Mouse (Mus musculus): Measurements from ENCODE around the gene Fbxw15. TPM values are rescaled to one million over a fixed set of nuclear protein-coding genes. Genes with fewer than 3 reads are reported as not detected.
"Not testable (repeated sequence)": the region's sequence is repeated elsewhere in the genome, so short reads cannot be mapped to it uniquely, and the experiment has no call there.

The Fbxw15 gene
- total RNA-seq (2014; fragmentation: Nextera tagmentation) (not detected in 2 replicates), total RNA-seq (2017) (not detected in 2 replicates)

- not testable (repeated sequence) for ATAC-seq (replicated peaks; ENCODE audit: low FRiP score, low TSS enrichment, poor library complexity, severe bottlenecking)
Measured at GRCm38 (mm10) chr9:109568162-109568561, at the start of gene Fbxw15. TSS of gene Fbxw15 (minus strand) at chr9:109568262.

GRCm38 (mm10) chr9:109606837-109607236 lies 38.8 kb upstream of the Fbxw15 start:
- not testable (repeated sequence) for ATAC-seq (replicated peaks; ENCODE audit: low FRiP score, low TSS enrichment, poor library complexity, severe bottlenecking)

GRCm38 (mm10) chr9:109602128-109602527 lies 34.1 kb upstream of the Fbxw15 start:
- ATAC-seq (replicated peaks; ENCODE audit: low FRiP score, low TSS enrichment, poor library complexity, severe bottlenecking), result not testable (repeated sequence)

GRCm38 (mm10) chr9:109597226-109597625 lies 29.2 kb upstream of the Fbxw15 start:
- no peak for ATAC-seq (replicated peaks; ENCODE audit: low FRiP score, low TSS enrichment, poor library complexity, severe bottlenecking)

- ATAC-seq (replicated peaks; ENCODE audit: low FRiP score, low TSS enrichment, poor library complexity, severe bottlenecking), result no peak
Measured at GRCm38 (mm10) chr9:109594866-109595265, 26.8 kb upstream of the Fbxw15 start.

GRCm38 (mm10) chr9:109565546-109565945 lies 2.5 kb downstream of the Fbxw15 start:
- no peak for ATAC-seq (replicated peaks; ENCODE audit: low FRiP score, low TSS enrichment, poor library complexity, severe bottlenecking)

- not testable (repeated sequence) for ATAC-seq (replicated peaks; ENCODE audit: low FRiP score, low TSS enrichment, poor library complexity, severe bottlenecking)
Measured at GRCm38 (mm10) chr9:109562106-109562505, 6.0 kb downstream of the Fbxw15 start.

GRCm38 (mm10) chr9:109552483-109552882 lies 15.6 kb downstream of the Fbxw15 start:
- ATAC-seq (replicated peaks; ENCODE audit: low FRiP score, low TSS enrichment, poor library complexity, severe bottlenecking), result no peak

GRCm38 (mm10) chr9:109549666-109550065 lies 18.4 kb downstream of the Fbxw15 start:
- not testable (repeated sequence) for ATAC-seq (replicated peaks; ENCODE audit: low FRiP score, low TSS enrichment, poor library complexity, severe bottlenecking)

GRCm38 (mm10) chr9:109523385-109524064 lies 44.5 kb downstream of the Fbxw15 start:
- no peak for ATAC-seq (replicated peaks; ENCODE audit: low FRiP score, low TSS enrichment, poor library complexity, severe bottlenecking)

Other genes with a start within 250 kb of the Fbxw15 start
- not detected in 2 replicates for gene Fbxw28, start 228.6 kb downstream of the Fbxw15 start, total RNA-seq (2014; fragmentation: Nextera tagmentation)
- not detected in 2 replicates for gene Fbxw28, start 228.6 kb downstream of the Fbxw15 start, total RNA-seq (2017)
- not detected in 2 replicates for gene Fbxw22, start 164.0 kb downstream of the Fbxw15 start, total RNA-seq (2014; fragmentation: Nextera tagmentation)
- gene Fbxw22, start 164.0 kb downstream of the Fbxw15 start, total RNA-seq (2017), result not detected in 2 replicates
- gene Fbxw16, start 119.1 kb downstream of the Fbxw15 start, total RNA-seq (2014; fragmentation: Nextera tagmentation), result not detected in 2 replicates
- gene Fbxw16, start 119.1 kb downstream of the Fbxw15 start, total RNA-seq (2017), result not detected in 2 replicates
- not detected in 2 replicates for gene Fbxw19, start 72.4 kb downstream of the Fbxw15 start, total RNA-seq (2014; fragmentation: Nextera tagmentation)
- not detected in 2 replicates for gene Fbxw19, start 72.4 kb downstream of the Fbxw15 start, total RNA-seq (2017)
- gene Fbxw24, start 57.8 kb upstream of the Fbxw15 start, total RNA-seq (2014; fragmentation: Nextera tagmentation), result not detected in 2 replicates
- not detected in 2 replicates for gene Fbxw24, start 57.8 kb upstream of the Fbxw15 start, total RNA-seq (2017)
- gene Fbxw25, start 96.4 kb upstream of the Fbxw15 start, total RNA-seq (2014; fragmentation: Nextera tagmentation), result not detected in 2 replicates
- gene Fbxw25, start 96.4 kb upstream of the Fbxw15 start, total RNA-seq (2017), result not detected in 2 replicates
- not detected in 2 replicates for gene Fbxw18, start 134.4 kb upstream of the Fbxw15 start, total RNA-seq (2014; fragmentation: Nextera tagmentation)
- not detected in 2 replicates for gene Fbxw18, start 134.4 kb upstream of the Fbxw15 start, total RNA-seq (2017)
- not detected in 2 replicates for gene Fbxw26, start 177.8 kb upstream of the Fbxw15 start, total RNA-seq (2014; fragmentation: Nextera tagmentation)
- gene Fbxw26, start 177.8 kb upstream of the Fbxw15 start, total RNA-seq (2017), result not detected in 2 replicates
- not detected in 2 replicates for gene Fbxw27, start 222.4 kb upstream of the Fbxw15 start, total RNA-seq (2014; fragmentation: Nextera tagmentation)
- not detected in 2 replicates for gene Fbxw27, start 222.4 kb upstream of the Fbxw15 start, total RNA-seq (2017)
- not detected in 2 replicates for gene Spink8, start 244.0 kb upstream of the Fbxw15 start, total RNA-seq (2014; fragmentation: Nextera tagmentation)
- gene Spink8, start 244.0 kb upstream of the Fbxw15 start, total RNA-seq (2017), result not detected in 2 replicates

Data from megakaryocyte-erythroid progenitor cell, adult 5-6 weeks (primary cell).